Mouse (Mus musculus): Measurements from ENCODE around the gene Zc3h7b. TPM values are rescaled to one million over a fixed set of nuclear protein-coding genes. Genes with fewer than 3 reads are reported as not detected.

Zc3h7b gene
- total and polyA plus RNA-seq, 3 experiments, result 18.2 to 108 (median 41.5) TPM

GRCm38 (mm10) chr15:81739296-81739695 is 5.6 kb upstream of the Zc3h7b start:
- peaks cover 0 to 3% of the 10 kb centered on the region in 2 experiments; a peak in 1 of 4 replicates for H3K4me1 ChIP-seq (ENCODE audit: control insufficient read depth in 1 of 2, insufficient read depth in 2 of 2, low read length in 2 of 2)
- H3K9ac ChIP-seq (ENCODE audit: control insufficient read depth, low read depth, low read length, poor library complexity, severe bottlenecking), result no peak overlapping the region
- no peak overlapping the region for H3K4me3 ChIP-seq (ENCODE audit: control insufficient read depth in 1 of 2, insufficient read depth in 1 of 2, low read depth in 2 of 2, low read length in 2 of 2)
- DNase-seq (ENCODE audit: low read depth, low spot score), result no peak
- no peaks in the 10 kb centered on the region for H3K27me3 ChIP-seq (ENCODE audit: control insufficient read depth in 1 of 2, insufficient read depth in 2 of 2, low read length in 2 of 2)
- H3K27ac ChIP-seq (ENCODE audit: control insufficient read depth, low read depth, low read length), result no peak overlapping the region
- H3K36me3 ChIP-seq (ENCODE audit: control insufficient read depth in 1 of 2, insufficient read depth in 2 of 2, low read length in 2 of 2), result peaks cover 0 to 8% of the 10 kb centered on the region in 2 experiments; a peak in 2 of 4 replicates
- TF ChIP-seq POLR2AphosphoS5 (IDR thresholded peaks at IDR 0.05; ENCODE audit: borderline replicate concordance, low read depth, low read length), result no peak
- TF ChIP-seq GATA1 (IDR thresholded peaks at IDR 0.05; ENCODE audit: low read depth, low read length), result no peak
- TF ChIP-seq ETS1 (IDR thresholded peaks at IDR 0.05; ENCODE audit: low read depth, low read length), result no peak
- no peak for TF ChIP-seq POLR2AphosphoS2 (IDR thresholded peaks at IDR 0.05; ENCODE audit: low read length)
- no peak for TF ChIP-seq MXI1 (IDR thresholded peaks at IDR 0.05; ENCODE audit: low read depth, low read length)
- TF ChIP-seq GABPA (IDR thresholded peaks at IDR 0.05; ENCODE audit: low read depth, low read length), result no peak
- TF ChIP-seq HCFC1 (IDR thresholded peaks at IDR 0.05; ENCODE audit: low read depth, low read length), result no peak
- TF ChIP-seq KAT2A (conservative IDR thresholded peaks at IDR 0.05; ENCODE audit: low read depth, low read length), result no peak
- no peak for TF ChIP-seq MYC (IDR thresholded peaks at IDR 0.05; ENCODE audit: low read depth, low read length)
- TF ChIP-seq SMC3 (IDR thresholded peaks at IDR 0.05; ENCODE audit: low read depth, low read length), result no peak
- TF ChIP-seq MAX (IDR thresholded peaks at IDR 0.05; ENCODE audit: low read length), result no peak
- no peak for TF ChIP-seq MYB (IDR thresholded peaks at IDR 0.05; ENCODE audit: low read depth, low read length)
- no peak for TF ChIP-seq USF1 (IDR thresholded peaks at IDR 0.05; ENCODE audit: low read depth, low read length)
- no peak for TF ChIP-seq NRF1 (IDR thresholded peaks at IDR 0.05; ENCODE audit: insufficient read depth, low read depth, low read length, poor library complexity, severe bottlenecking)
- TF ChIP-seq ZMIZ1 (IDR thresholded peaks at IDR 0.05; ENCODE audit: low read depth, low read length), result no peak
- TF ChIP-seq SIN3A (IDR thresholded peaks at IDR 0.05; ENCODE audit: low read length), result no peak
- H3K9me3 ChIP-seq (replicated peaks; ENCODE audit: insufficient read depth, low read length), result no peaks in the 10 kb centered on the region
- no peaks in the 10 kb centered on the region for H3K79me2 ChIP-seq (ENCODE audit: control insufficient read depth, insufficient read depth, low read length, poor library complexity)

DNA sequence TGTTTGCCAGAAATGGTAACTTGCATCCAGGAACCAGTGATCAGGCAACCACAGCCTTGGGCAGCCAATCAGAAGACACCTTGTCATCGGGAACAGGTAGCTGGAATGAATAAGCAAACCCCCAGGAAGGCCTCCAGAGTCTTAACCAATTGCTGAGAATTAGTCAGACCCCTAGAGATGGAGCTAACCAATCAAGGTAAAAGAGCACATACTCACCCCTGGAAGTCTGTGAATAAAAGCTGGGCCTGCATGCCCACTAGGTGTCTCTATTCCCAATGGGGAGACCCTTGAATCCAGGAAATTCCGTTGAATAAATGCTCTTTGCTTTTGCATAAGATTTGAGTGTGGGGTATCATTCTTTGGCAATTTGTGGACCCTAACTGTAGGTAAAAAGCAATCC is 4.9 kb upstream of the Zc3h7b start:
- Histone ChIP-seq H3K27me3 (ENCODE audit: control insufficient read depth in 1 of 2, insufficient read depth in 2 of 2, low read length in 2 of 2) (no peaks in the 10 kb centered on the region), H3K4me3 (ENCODE audit: control insufficient read depth in 1 of 2, insufficient read depth in 1 of 2, low read depth in 2 of 2, low read length in 2 of 2) (no peak overlapping the region), H3K9ac (ENCODE audit: control insufficient read depth, low read depth, low read length, poor library complexity, severe bottlenecking) (no peak overlapping the region), H3K79me2 (ENCODE audit: control insufficient read depth, insufficient read depth, low read length, poor library complexity) (peaks cover under 1% of the 10 kb centered on the region; the same call in 1 of the 2 replicates), H3K36me3 (ENCODE audit: control insufficient read depth in 1 of 2, insufficient read depth in 2 of 2, low read length in 2 of 2) (peaks cover 0 to 8% of the 10 kb centered on the region in 2 experiments; a peak in 2 of 4 replicates), H3K9me3 (replicated peaks; ENCODE audit: insufficient read depth, low read length) (no peaks in the 10 kb centered on the region), H3K4me1 (ENCODE audit: control insufficient read depth in 1 of 2, insufficient read depth in 2 of 2, low read length in 2 of 2) (peaks cover 0 to 3% of the 10 kb centered on the region in 2 experiments; a peak in 1 of 4 replicates), H3K27ac (ENCODE audit: control insufficient read depth, low read depth, low read length) (no peak overlapping the region)
- no peak for DNase-seq (ENCODE audit: low read depth, low spot score)
- TF ChIP-seq TAL1 (IDR thresholded peaks at IDR 0.05; ENCODE audit: low read length), result no peak
- TF ChIP-seq GATA1 (IDR thresholded peaks at IDR 0.05; ENCODE audit: low read depth, low read length), result no peak
- TF ChIP-seq KAT2A (conservative IDR thresholded peaks at IDR 0.05; ENCODE audit: low read depth, low read length), result no peak
- no peak for TF ChIP-seq POLR2A (IDR thresholded peaks at IDR 0.05; ENCODE audit: control insufficient read depth in 1 of 2, insufficient read depth in 1 of 2, low read depth in 1 of 2, low read length in 2 of 2, poor library complexity in 1 of 2)
- no peak for TF ChIP-seq ETS1 (IDR thresholded peaks at IDR 0.05; ENCODE audit: low read depth, low read length)
- peak; percentile 16 to 36 (median 23); a peak in 3 of 6 replicates for TF ChIP-seq CTCF (IDR thresholded peaks at IDR 0.05 in 2 of 3, conservative IDR thresholded peaks at IDR 0.05 in 1 of 3; ENCODE audit: control insufficient read depth in 1 of 3, insufficient read depth in 1 of 3, low read depth in 2 of 3, low read length in 3 of 3, poor library complexity in 1 of 3, severe bottlenecking in 1 of 3)
- no peak for TF ChIP-seq POLR2AphosphoS2 (IDR thresholded peaks at IDR 0.05; ENCODE audit: low read length)
- TF ChIP-seq E2F4 (IDR thresholded peaks at IDR 0.05; ENCODE audit: borderline replicate concordance, low read depth, low read length), result no peak
- TF ChIP-seq NELFE (IDR thresholded peaks at IDR 0.05; ENCODE audit: low read depth, low read length), result no peak
- no peak for TF ChIP-seq MEF2A (IDR thresholded peaks at IDR 0.05; ENCODE audit: extremely low read depth, insufficient replicate concordance, low read depth, low read length, poor library complexity, severe bottlenecking)
- TF ChIP-seq ZKSCAN1 (IDR thresholded peaks at IDR 0.05; ENCODE audit: low read depth, low read length), result no peak
- no peak for TF ChIP-seq CHD1 (IDR thresholded peaks at IDR 0.05; ENCODE audit: low read depth, low read length)
- TF ChIP-seq SMC3 (IDR thresholded peaks at IDR 0.05; ENCODE audit: low read depth, low read length), result peak; percentile 31; the same call in 1 of the 2 replicates
- TF ChIP-seq RAD21 (IDR thresholded peaks at IDR 0.05; ENCODE audit: low read depth, low read length), result no peak
- no peak for TF ChIP-seq MAFK (IDR thresholded peaks at IDR 0.05; ENCODE audit: borderline replicate concordance, low read depth, low read length)
- no peak for TF ChIP-seq ZNF384 (IDR thresholded peaks at IDR 0.05; ENCODE audit: low read depth, low read length)
